Mouse (Mus musculus) midbrain, embryonic 14.5 days (tissue): ENCODE data around the gene Ifitm6. TPM values are rescaled to one million over a fixed set of nuclear protein-coding genes. Genes with fewer than 3 reads are reported as not detected.
"Not testable (repeated sequence)": the region's sequence is repeated elsewhere in the genome, so short reads cannot be mapped to it uniquely, and the experiment has no call there.

ENCODE experiments used
- ATAC-seq: fragments of 200-750 bp; cut with Nextera tagmentation; 2 replicates; pipeline ENCODE4 v1.8.0; 2017; ENCODE audit warnings: moderate number of reproducible peaks, moderate library complexity; ENCODE audit not compliant: low FRiP score, low TSS enrichment
- DNase-seq: peaks from one replicate; pipeline ENCODE4 v3.0.0-alpha.2; 2015
- H3K27ac ChIP-seq: fragments of 300-500 bp; sonication (generic); replicated peaks from 2 replicates; pipeline ENCODE4 v1.5.1; 2014; ENCODE audit warnings: mild to moderate bottlenecking, low read depth, low read length, moderate library complexity
- H3K27me3 ChIP-seq: fragments of 300-500 bp; sonication (generic); 2 replicates; pipeline ENCODE4 v1.6.1; 2014; ENCODE audit warnings: low read length, control low read depth, mixed read lengths; ENCODE audit not compliant: control insufficient read depth, insufficient read depth
- H3K36me3 ChIP-seq: fragments of 300-500 bp; sonication (generic); 2 replicates; pipeline ENCODE4 v1.6.1; 2014; ENCODE audit warnings: low read length, control low read depth; ENCODE audit not compliant: control insufficient read depth, insufficient read depth
- H3K4me1 ChIP-seq: fragments of 300-500 bp; sonication (generic); 2 replicates; pipeline ENCODE4 v1.6.1; 2014; ENCODE audit warnings: mild to moderate bottlenecking, antibody characterized with exemption, low read length, control low read depth; ENCODE audit not compliant: control insufficient read depth, insufficient read depth
- H3K4me2 ChIP-seq: fragments of 300-500 bp; sonication (generic); 2 replicates; pipeline ENCODE4 v1.6.1; 2014; ENCODE audit warnings: mild to moderate bottlenecking, low read length, moderate library complexity
- H3K4me3 ChIP-seq: fragments of 300-500 bp; sonication (generic); replicated peaks from 2 replicates; pipeline ENCODE4 v1.5.1; 2014; ENCODE audit warnings: low read depth, low read length
- H3K9ac ChIP-seq: fragments of 300-500 bp; sonication (generic); replicated peaks from 2 replicates; pipeline ENCODE4 v1.6.1; 2014; ENCODE audit warnings: mild to moderate bottlenecking, low read length, moderate library complexity
- H3K9me3 ChIP-seq: fragments of 300-500 bp; sonication (generic); 2 replicates; pipeline ENCODE4 v1.6.1; 2016; ENCODE audit warnings: low read length, control low read depth, mixed read lengths; ENCODE audit not compliant: control insufficient read depth
- WGBS: fragments of 180-500 bp; shearing (Covaris S2); extraction: QIAGEN DNeasy Blood & Tissue Kit; methylation state at CpG from one replicate; pipeline ENCODE4 v1.1.7; 2014; 5-methylcytosine and 5-hydroxymethylcytosine counted together
- polyA plus RNA-seq: library from polyadenylated mRNA; unstranded; fragments of >200 nt; fragmentation: Nextera tagmentation; extraction: Ambion mirVana; gene quantifications from 2 replicates; pipeline ENCODE4 v1.2.1, GENCODE M21; 2014

Gene Ifitm6
- polyA plus RNA-seq: 0.34 and 0.35 TPM in 2 replicates

DNA sequence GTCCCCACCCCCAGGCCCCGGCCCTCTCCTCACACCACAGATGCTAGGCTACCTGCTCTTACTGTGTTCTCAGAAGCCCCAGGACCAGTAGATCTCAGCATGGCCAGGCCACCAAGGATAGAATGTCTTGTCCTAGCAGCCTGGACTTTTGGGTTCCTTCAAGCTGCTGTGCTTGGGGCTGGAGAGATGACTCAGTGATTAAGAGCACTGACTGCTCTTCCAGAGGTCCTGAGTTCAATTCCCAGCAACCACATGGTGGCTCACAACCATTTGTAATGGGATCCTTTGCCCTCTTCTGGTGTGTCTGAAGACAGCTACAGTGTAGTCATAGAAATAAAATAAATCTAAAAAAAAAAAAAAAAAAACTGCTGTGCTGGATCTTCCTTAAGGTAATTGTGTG is at the start of gene Ifitm6:
Ifitm6 (minus strand) TSS at position 101 of the 400 bp plus-strand sequence.
- WGBS: 82% methylated on average over 1 of the region's 1 CpGs
- H3K36me3 ChIP-seq, DNase-seq, H3K4me2 ChIP-seq, H3K27me3 ChIP-seq, ATAC-seq, H3K9me3 ChIP-seq, H3K9ac ChIP-seq, H3K4me1 ChIP-seq, H3K27ac ChIP-seq, H3K4me3 ChIP-seq: not testable (repeated sequence)

GRCm38 (mm10) chr7:141064576-141064975 is 46.9 kb upstream of the Ifitm6 start:
- peaks cover 21% of the 10 kb centered on the region for H3K4me1 ChIP-seq
- peaks cover 59% of the 10 kb centered on the region for H3K36me3 ChIP-seq
- DNase-seq (no peak), ATAC-seq (no peak)
- H3K9ac ChIP-seq: no peak overlapping the region
- no peak overlapping the region for H3K4me3 ChIP-seq
- no peak overlapping the region for H3K4me2 ChIP-seq
- 92% methylated on average over 7 of the region's 7 CpGs for WGBS
- no peaks in the 10 kb centered on the region for H3K9me3 ChIP-seq
- H3K27ac ChIP-seq: no peak overlapping the region
- H3K27me3 ChIP-seq: no peaks in the 10 kb centered on the region

DNA sequence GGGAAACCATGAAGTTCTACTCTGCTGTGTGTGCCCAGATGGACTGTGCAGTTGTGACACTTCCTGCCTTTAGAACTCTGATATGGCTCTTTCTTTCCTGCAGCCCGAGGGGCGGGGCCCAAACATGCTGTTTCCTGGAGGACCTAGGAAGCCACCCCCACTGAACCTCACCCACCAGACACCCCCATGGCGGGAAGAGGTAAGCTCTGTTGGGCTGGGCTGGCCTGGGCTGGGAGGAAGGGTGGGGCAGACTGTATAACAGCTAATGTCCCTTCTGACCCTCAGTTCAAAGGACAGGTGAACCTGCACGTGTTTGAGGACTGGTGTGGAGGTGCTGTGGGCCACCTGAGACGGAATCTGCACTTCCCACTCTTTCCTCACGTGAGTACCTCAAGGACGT is 46.5 kb upstream of the Ifitm6 start:
- no peak for ATAC-seq
- no peak for DNase-seq
- Histone ChIP-seq H3K4me1 (peaks cover 23% of the 10 kb centered on the region), H3K4me3 (no peak overlapping the region), H3K27ac (no peak overlapping the region), H3K36me3 (peaks cover 59% of the 10 kb centered on the region), H3K9ac (no peak overlapping the region), H3K27me3 (no peaks in the 10 kb centered on the region), H3K4me2 (no peak overlapping the region), H3K9me3 (no peaks in the 10 kb centered on the region)
- 91% methylated on average over 7 of the region's 7 CpGs for WGBS

GRCm38 (mm10) chr7:141063353-141063752 is 45.6 kb upstream of the Ifitm6 start:
- 96% methylated on average over 3 of the region's 3 CpGs for WGBS
- peaks cover 54% of the 10 kb centered on the region for H3K36me3 ChIP-seq
- DNase-seq (no peak), ATAC-seq (no peak)
- no peak overlapping the region for H3K4me2 ChIP-seq
- H3K4me3 ChIP-seq: no peak overlapping the region
- H3K27me3 ChIP-seq: no peaks in the 10 kb centered on the region
- H3K9ac ChIP-seq: no peak overlapping the region
- peaks cover 23% of the 10 kb centered on the region for H3K4me1 ChIP-seq
- H3K27ac ChIP-seq: no peak overlapping the region
- H3K9me3 ChIP-seq: no peaks in the 10 kb centered on the region

DNA sequence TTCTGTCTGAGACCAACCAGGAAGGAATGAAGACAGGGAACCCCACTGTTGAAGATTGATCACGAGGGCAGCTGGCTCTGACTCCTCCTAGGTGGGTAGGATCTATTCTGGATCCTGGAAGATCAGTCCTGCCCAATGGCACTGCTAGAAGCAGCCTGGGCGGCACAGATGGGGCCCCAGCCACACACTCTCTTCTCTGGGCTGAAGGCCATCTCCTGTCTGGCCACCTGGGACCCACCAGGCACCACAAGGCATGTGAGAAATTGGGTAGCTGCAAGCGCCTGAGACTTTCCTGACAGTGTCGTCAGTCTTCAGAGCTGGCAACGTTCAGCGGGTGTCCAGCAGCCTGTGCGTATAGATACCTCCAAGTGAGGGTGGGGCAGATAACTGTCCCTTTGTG is 44.8 kb upstream of the Ifitm6 start:
- H3K27ac ChIP-seq: no peak overlapping the region
- ATAC-seq (no peak), DNase-seq (no peak)
- H3K27me3 ChIP-seq: no peaks in the 10 kb centered on the region
- WGBS: 88% methylated on average over 7 of the region's 7 CpGs
- H3K36me3 ChIP-seq: peaks cover 45% of the 10 kb centered on the region
- peak overlapping the region; percentile 83 for H3K4me2 ChIP-seq
- H3K4me1 ChIP-seq: peaks cover 23% of the 10 kb centered on the region
- no peak overlapping the region for H3K4me3 ChIP-seq
- peak overlapping the region; percentile 98; the same call in 1 of the 2 replicates for H3K9ac ChIP-seq
- no peaks in the 10 kb centered on the region for H3K9me3 ChIP-seq

GRCm38 (mm10) chr7:141061269-141061692 is 43.6 kb upstream of the Ifitm6 start:
- peak overlapping the region; percentile 98 for H3K9ac ChIP-seq
- peak overlapping the region; percentile 83 for H3K4me2 ChIP-seq
- H3K27ac ChIP-seq: peak overlapping the region; percentile 94
- whole genome bisulfite sequencing: under 1% methylated on average over 37 of the region's 37 CpGs
- peak; percentile 53; the same call in 1 of the 2 replicates for ATAC-seq
- H3K36me3 ChIP-seq: peaks cover 33% of the 10 kb centered on the region
- DNase-seq: peak; percentile 71
- peak overlapping the region; percentile 85 for H3K4me3 ChIP-seq
- H3K27me3 ChIP-seq: no peaks in the 10 kb centered on the region
- peaks cover 23% of the 10 kb centered on the region for H3K4me1 ChIP-seq
- no peaks in the 10 kb centered on the region for H3K9me3 ChIP-seq

- DNase-seq (peak; percentile 97), ATAC-seq (peak; percentile 96)
- H3K36me3 ChIP-seq: peaks cover 26% of the 10 kb centered on the region
- H3K4me2 ChIP-seq: peak within 1 kb of the TSS; percentile 83
- H3K9me3 ChIP-seq: no peaks in the 10 kb centered on the region; the same call in 1 of the 2 replicates
- peak within 1 kb of the TSS; percentile 98 for H3K9ac ChIP-seq
- peak within 1 kb of the TSS; percentile 85 for H3K4me3 ChIP-seq
- WGBS: under 1% methylated on average over 60 of the region's 72 CpGs
- peak within 1 kb of the TSS; percentile 94 for H3K27ac ChIP-seq
- no peaks in the 10 kb centered on the region for H3K27me3 ChIP-seq
- H3K4me1 ChIP-seq: peaks cover 23% of the 10 kb centered on the region
Observed at GRCm38 (mm10) chr7:141060426-141061242, 42.9 kb upstream of the Ifitm6 start, which contains the start of gene B4galnt4. TSS of gene B4galnt4 (plus strand) at chr7:141061104.

DNA sequence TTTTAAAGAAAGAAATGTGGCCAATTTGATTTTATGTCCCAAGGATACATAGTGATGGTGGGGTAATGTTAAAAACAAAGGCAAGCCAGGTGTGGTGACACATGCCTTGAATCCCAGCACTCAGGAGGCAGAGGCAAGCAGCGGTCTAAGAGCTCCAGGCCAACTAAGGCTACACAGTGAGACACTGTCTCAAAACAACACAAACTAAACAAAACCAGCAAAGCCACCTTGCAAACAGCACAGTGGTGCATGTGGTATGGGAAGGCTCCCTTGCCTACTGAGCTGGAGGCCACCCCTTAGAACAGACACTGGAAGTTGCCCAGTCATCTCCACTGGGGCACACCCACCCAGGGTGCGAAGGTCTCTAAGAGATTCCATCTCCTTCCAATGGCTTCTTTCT is 42.2 kb upstream of the Ifitm6 start:
- peak overlapping the region; percentile 98 for H3K9ac ChIP-seq
- H3K27me3 ChIP-seq: no peaks in the 10 kb centered on the region
- H3K27ac ChIP-seq: peak overlapping the region; percentile 94
- H3K9me3 ChIP-seq: no peaks in the 10 kb centered on the region; the same call in 1 of the 2 replicates
- no peak for DNase-seq
- H3K4me3 ChIP-seq: peak overlapping the region; percentile 85
- ATAC-seq: 0 out of 2 replicates have a peak, but pooled peaks have one; percentile 1
- H3K4me2 ChIP-seq: peak overlapping the region; percentile 83
- 65% methylated on average over 2 of the region's 2 CpGs for WGBS
- H3K36me3 ChIP-seq: peaks cover 19% of the 10 kb centered on the region
- H3K4me1 ChIP-seq: peaks cover 23% of the 10 kb centered on the region
